Mouse (Mus musculus) embryonic fibroblast, embryonic 13.5 days (primary cell): ENCODE measurements at regions not wholly inside any gene's neighbourhood (a gene's known extent, or its start where the extent isn't known, plus 50 kb on each side); places are given as distances from the start of the nearest gene placed in this dataset.

ENCODE experiments used
- CTCF ChIP-seq: IDR thresholded peaks from 2 replicates; pipeline ENCODE4 v1.5.1; 2011; ENCODE audit warnings: mild to moderate bottlenecking, control low read depth, low read length, moderate library complexity, borderline replicate concordance; ENCODE audit not compliant: insufficient read depth
- POLR2A ChIP-seq: IDR thresholded peaks from 2 replicates; pipeline ENCODE4 v1.6.1; 2011; ENCODE audit warnings: low read depth, mild to moderate bottlenecking, control low read depth, low read length, moderate library complexity

DNA sequence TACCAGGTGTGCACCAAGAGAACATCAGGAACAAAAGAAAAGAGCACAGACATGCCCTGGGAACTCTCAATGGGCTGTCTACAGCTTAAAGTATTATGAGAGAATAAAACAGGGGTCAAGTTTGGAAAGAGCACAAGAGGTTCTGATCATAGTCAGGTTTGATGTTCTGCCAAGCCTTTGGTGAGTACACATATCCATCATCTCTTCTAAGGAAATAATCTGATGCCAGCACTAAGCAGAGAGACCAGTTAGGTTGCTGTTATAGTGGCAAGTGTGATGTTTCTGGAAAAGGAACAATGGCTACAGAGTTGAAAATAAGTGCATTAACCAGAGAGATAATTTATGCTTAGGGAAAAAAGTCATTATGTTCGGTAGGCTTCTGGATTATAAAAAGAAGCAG lies 136.9 kb upstream of the Gm11146 start:
- TF ChIP-seq CTCF: no peak
- TF ChIP-seq POLR2A: no peak
